Mouse (Mus musculus) heart, postnatal 0 days (tissue): ENCODE measurements around the gene Baz2a.

Experiments
- CTCF ChIP-seq: IDR thresholded peaks from 2 replicates; pipeline ENCODE4 v1.5.1; 2016; ENCODE audit warnings: antibody characterized with exemption, control low read depth, low read depth
- EP300 ChIP-seq: IDR thresholded peaks from 2 replicates; pipeline ENCODE4 v1.6.1; 2016; ENCODE audit warnings: antibody characterized with exemption, low read depth

DNA sequence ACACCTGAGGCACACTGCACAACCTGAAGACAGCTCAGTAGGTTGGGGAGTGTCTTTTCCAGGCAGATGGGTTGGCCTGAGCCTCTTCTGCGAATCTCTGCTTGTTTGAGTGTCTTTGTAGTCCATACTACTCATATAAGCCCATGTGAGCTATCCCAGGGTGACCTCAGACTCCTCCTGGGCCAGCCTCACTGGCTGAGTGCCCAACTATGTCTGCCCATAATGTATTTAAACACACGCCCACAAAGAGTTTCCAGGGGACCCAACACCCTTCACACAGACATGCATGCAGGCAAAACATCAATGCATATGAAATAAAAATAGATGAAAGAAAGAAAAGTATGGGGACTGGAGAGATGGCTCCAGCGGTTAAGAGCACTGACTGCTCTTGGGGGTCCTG lies 62.6 kb downstream of the Baz2a start:
- TF ChIP-seq CTCF (no peak), EP300 (no peak)
